Mouse (Mus musculus) erythroblast, embryonic 14.5 days (primary cell): ENCODE measurements around the gene Vps13a.

Source experiments
- GATA1 ChIP-seq: IDR thresholded peaks from 2 replicates; pipeline ENCODE4 v1.6.1; 2012; ENCODE audit warnings: low read length, inconsistent platforms, mixed read lengths
- TAL1 ChIP-seq: IDR thresholded peaks from 3 replicates; pipeline ENCODE4 v1.6.1; 2012; ENCODE audit warnings: low read length, inconsistent platforms, mixed read lengths

GRCm38 (mm10) chr19:16593256-16593974 is 187.3 kb downstream of the Vps13a start:
- TF ChIP-seq GATA1 (no peak), TAL1 (no peak)
